Mouse (Mus musculus) cortical plate, adult 2 months (tissue): ENCODE measurements around the gene Cars.

Experiments
- CTCF ChIP-seq: fragments of 200-500 bp; IDR thresholded peaks from 2 replicates; pipeline ENCODE4 v1.5.1; 2011; ENCODE audit warnings: mild to moderate bottlenecking, control low read depth, low read length; ENCODE audit not compliant: insufficient read depth; ENCODE audit errors: extremely low read depth
- POLR2A ChIP-seq: fragments of 200-500 bp; IDR thresholded peaks from 2 replicates; pipeline ENCODE4 v1.6.1; 2011; ENCODE audit warnings: mild to moderate bottlenecking, low read length, control low read depth; ENCODE audit not compliant: insufficient read depth; ENCODE audit errors: extremely low read depth

DNA sequence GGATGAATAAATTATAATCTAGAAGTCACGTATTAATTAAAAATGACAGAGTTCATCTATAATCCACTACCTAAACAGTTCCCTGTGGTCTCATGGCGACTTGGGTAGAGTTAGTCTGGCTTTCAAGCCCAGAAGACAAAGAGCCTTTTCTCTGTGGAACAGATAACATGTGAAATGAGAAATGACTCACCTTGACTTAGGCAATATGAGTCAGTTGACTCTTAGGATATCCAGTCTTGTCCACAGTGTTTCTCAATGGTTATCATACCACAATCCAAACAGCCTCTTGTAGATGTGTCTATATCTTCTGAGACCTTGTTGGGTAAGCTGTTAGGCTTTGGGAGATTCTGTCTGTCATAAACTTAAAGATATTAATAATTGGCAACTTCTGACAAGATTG is 31.6 kb upstream of the Cars start:
- TF ChIP-seq CTCF = no peak
- TF ChIP-seq POLR2A = no peak
